Mouse (Mus musculus) cerebral cortex, adult 2 months (tissue): Measurements from ENCODE around the gene Olfm2.

Experiments
- WGBS: fragments of 180-500 bp; shearing (Covaris S2); methylation state at CpG from one replicate; pipeline ENCODE4 v1.1.7; 2018; 5-methylcytosine and 5-hydroxymethylcytosine counted together

The Olfm2 gene

GRCm38 (mm10) chr9:20652260-20652658 lies 93.9 kb downstream of the Olfm2 start:
- under 1% methylated on average over 25 of the region's 25 CpGs for WGBS

DNA sequence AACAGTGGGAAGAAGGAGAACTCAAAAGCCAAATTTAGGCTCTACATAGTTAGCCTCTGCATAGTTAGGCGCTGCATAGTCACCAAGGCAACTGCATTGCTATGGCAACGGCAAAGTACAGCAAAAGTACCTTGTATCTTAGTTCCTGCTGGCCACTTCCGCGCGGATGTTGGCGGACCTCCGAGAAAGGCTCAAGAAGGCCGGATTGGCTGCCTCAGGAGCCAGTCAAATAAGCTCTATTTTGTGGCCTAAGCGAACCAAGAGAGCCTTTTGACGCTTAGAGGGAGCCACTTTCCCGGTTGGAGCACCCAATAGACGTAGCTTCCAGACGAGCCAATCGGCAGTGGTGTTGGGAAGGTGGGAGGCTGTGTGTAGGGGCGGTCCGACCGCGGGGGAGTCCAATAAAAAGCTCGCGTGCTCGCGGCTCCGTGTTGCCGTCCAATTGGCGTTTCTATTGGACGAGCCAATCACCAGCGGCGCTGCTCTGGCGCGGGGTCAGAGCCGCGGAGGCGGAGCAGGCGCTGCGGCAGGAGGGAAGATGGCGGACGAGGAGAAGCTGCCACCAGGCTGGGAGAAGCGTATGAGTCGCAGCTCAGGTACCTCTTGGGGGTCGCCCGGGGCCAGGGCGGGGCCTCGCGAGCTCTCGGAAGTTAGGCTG lies 94.4 kb downstream of the Olfm2 start, which contains the start of gene Pin1:
Gene Pin1, plus strand, starts transcription at position 494 of the 658 bp plus-strand sequence.
- under 1% methylated on average over 45 of the region's 45 CpGs for WGBS

DNA sequence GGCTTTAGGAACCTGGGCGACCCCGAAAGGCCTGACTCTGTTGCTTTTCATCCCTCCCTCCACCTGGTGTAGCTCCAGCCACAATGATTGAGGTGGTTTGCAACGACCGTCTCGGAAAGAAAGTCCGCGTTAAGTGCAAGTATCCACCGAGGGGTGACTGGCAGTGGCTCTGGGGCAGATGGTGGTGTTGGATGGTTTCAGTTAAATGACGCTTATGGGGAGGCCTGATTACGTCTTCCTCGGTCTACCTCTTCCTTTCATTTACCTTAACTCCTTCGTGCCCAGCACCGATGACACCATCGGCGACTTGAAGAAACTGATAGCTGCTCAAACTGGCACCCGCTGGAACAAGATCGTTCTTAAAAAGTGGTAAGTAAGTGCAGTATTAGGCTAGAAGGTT lies 101.0 kb downstream of the Olfm2 start:
- 3% methylated on average over 17 of the region's 17 CpGs for WGBS

DNA sequence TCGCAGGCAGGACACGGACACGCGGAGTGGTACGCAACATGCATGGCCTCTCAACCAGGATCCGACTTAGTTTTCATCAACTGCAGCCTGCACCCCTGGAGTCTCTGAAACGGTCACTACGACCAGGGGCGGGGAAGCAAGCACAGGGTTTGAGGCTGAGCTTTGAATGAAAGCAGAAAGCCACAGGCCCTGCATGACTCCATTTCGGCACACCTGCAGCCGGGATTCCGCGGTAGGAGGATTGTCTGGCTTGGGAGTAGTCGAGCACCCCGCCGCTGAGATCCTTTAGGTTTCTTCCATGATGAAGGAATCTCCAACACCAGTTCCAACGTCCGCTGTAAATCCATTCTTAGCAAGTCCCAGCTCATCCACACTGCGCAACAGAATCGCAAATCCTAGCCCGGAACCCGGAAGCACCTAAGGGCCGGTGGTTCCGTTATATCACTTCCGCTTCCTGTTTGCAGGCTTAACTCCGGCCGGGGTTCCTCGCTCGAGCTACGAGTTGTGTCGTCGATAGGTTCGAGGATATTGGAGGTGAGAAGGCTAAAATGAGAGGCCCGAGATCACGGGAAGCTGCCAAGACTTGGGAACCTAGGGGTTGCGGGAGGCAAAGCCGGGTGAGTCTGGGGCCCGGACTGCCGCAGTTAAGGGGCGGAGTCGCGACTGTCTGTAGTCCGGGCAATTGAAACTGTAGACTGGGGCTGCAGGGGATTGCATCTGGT lies 101.6 kb downstream of the Olfm2 start, which contains the start of gene Fbxl12:
Gene Fbxl12, minus strand, starts transcription at position 408 of the 722 bp plus-strand sequence.
- under 1% methylated on average over 43 of the region's 43 CpGs for WGBS

DNA sequence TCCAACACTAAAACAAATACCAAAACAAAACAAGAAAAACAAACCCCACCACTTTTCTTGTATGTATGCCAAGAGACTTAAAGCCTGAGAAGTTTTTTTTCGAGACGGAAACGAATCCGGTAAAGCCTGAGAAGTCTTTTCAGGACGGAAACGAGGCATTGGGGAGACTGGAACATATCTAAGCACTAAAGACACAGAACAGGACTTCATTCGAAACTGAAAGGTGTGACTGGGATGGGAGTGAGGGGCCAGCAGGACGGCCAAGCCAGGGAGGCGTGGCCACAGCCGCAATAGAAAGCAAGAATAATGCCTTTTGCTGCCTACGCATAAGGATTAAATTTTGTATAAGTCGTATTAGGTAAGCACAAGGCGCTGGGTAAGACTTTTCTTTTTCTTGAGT lies 102.4 kb downstream of the Olfm2 start:
- WGBS, result 1% methylated on average over 13 of the region's 13 CpGs

DNA sequence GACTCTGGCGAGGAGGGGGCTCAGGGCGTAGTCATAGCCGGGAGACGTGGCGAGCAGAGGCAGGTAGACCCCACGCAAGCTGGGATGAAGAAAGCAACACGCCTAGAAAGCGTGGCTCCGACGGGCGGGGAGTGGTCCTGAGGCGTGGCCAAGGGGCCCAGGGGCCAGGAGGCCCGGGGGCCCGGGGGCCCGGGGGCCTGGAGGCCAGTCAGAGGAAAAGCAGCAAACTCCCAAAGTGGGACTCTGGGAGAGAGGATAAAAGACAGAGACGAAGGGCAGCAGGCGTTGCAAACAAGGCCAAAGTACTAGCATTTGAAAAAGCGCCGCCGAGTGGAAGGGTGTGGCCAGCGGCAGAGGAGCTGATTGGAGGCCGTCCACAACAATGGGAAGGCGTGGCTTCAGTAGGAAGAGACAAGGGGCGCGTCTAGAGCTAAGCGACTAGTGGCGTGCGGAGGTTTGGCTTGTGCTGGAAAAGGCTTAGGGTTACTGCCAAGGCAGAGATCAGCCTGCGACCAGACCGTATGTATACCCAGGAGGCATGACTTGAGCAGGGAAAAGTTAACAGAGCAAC lies 103.2 kb downstream of the Olfm2 start:
- WGBS, result under 1% methylated on average over 30 of the region's 30 CpGs

GRCm38 (mm10) chr9:20642101-20642895 lies 103.9 kb downstream of the Olfm2 start, which contains the start of gene Ubl5:
Gene Ubl5 (plus strand): TSS chr9:20642878.
- 1% methylated on average over 51 of the region's 51 CpGs for WGBS

DNA sequence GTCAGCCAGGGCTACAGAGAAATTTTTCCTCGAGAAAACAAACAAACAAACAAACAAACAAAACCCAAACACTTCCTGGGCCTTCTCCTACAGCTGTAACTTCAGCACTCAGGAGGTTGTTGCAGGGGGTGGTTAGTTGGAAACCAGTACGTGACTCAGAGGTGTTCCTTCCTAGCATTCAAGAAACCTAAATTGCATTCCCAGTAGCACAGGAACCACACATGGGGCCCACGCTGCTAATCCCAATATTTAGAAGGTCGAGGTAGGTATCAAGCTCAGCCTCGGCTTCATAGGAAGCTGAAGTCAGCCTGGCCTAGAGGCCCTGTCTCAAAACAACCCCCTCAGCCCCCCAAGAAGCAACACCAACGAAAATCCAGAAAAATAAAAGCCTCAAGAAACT lies 104.6 kb downstream of the Olfm2 start:
- 16% methylated on average over 6 of the region's 6 CpGs for WGBS

GRCm38 (mm10) chr9:20639486-20639885 lies 106.7 kb downstream of the Olfm2 start:
- WGBS, result 87% methylated on average over 4 of the region's 4 CpGs

- 95% methylated on average over 19 of the region's 19 CpGs for WGBS
Measured at GRCm38 (mm10) chr9:20638552-20638951, 107.6 kb downstream of the Olfm2 start.

- 84% methylated on average over 2 of the region's 2 CpGs for WGBS
Measured at GRCm38 (mm10) chr9:20636790-20637189, 109.4 kb downstream of the Olfm2 start.

DNA sequence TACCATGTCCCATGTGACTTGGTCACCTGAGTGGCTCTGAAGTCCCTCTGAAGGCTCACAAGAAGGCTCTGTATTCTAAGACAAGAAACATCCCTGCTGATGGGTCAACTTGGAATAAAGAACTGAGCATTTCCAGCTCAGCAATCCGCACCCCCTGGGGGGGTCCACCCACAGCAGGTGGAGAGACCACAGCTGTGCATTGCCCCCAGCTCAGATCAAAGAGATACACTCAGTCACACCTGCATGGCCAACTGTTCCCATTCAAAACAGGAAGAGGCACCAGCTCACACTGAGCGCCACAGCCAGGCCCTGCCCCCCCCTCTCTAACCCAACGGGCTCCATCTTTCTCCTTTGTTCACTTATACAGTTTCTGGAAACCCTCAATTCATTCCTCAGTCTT lies 109.9 kb downstream of the Olfm2 start:
- 75% methylated on average over 3 of the region's 3 CpGs for WGBS

- WGBS, result 92% methylated on average over 8 of the region's 8 CpGs
Measured at GRCm38 (mm10) chr9:20635676-20636075, 110.5 kb downstream of the Olfm2 start.

DNA sequence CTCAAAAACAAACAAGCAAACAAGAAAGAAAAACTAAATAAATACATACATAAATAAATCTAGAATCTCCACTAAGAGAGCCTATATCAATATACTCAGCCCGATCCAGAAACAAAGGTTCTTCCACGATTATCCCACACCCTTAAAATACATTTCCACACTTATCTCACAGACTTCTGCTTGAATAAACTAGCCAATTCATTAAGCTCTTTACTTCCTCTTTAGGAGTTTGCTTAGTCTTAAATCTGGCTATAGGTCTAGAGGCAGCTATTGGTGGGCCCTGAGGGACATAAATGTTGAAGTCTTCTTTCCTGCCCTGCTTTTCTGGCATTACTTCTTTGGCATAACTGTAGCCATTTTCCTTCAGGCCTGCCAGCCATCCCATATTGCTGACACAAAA lies 114.8 kb downstream of the Olfm2 start:
- WGBS, result 83% methylated on average over 2 of the region's 2 CpGs
